Mouse (Mus musculus): Measurements from ENCODE around the gene Il13ra1. TPM values are rescaled to one million over a fixed set of nuclear protein-coding genes. Genes with fewer than 3 reads are reported as not detected.
A peak's percentile ranks its signal among the peaks of the same experiment; 100 is the strongest.

Gene Il13ra1
- 5.9 and 6.5 TPM in 2 replicates for polyA plus RNA-seq (2015; fragmentation: Nextera tagmentation; extraction: Ambion mirVana)

DNA sequence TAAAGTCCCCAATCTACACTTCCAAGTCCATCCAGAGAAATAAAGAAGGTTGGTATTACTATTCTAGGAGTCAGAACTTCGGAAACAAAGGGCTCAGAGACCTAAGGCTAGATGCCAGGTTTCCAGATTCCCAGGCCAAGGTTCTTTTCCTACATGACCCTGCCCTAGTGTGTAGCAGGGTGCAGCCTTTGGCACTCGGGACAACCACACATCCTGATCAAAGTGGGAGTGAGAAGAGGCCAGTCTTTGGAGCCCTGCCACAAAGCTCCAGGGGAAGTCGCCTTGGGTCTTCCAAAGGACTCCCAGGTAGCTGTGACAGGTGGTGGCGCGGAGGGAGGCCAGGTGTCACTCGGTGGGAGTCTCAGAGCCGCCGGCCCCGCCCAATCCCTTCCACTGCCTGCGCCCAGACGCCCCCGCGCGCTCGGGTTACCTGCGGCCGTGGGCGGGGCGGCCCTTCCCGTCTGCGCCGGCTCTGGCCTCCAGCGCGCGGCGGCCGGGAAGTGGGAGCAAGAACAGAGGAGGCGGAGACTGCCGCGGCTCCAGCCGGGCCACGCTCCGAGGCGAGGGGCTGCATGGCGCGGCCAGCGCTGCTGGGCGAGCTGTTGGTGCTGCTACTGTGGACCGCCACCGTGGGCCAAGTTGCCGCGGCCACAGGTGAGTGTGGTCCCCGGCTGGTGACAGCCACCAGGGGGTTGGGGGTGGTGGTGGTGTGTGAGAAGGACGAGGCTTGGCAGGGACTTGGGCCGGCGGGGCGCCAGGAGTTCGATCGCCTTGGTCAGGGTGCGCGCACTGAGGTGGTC lies at the start of gene Il13ra1:
Il13ra1 (plus strand) TSS at position 489 of the 800 bp plus-strand sequence.
- Histone ChIP-seq H3K4me3 (replicated peaks; ENCODE audit: low read length) (peak within 1 kb of the TSS; percentile 49), H3K9me3 (ENCODE audit: control insufficient read depth, low read length) (no peaks in the 10 kb centered on the region), H3K4me1 (replicated peaks; ENCODE audit: control insufficient read depth, insufficient read depth, low read length) (peaks cover 5% of the 10 kb centered on the region; the same call in 1 of the 2 replicates), H3K9ac (replicated peaks; ENCODE audit: low read depth, low read length) (peak within 1 kb of the TSS; percentile 53), H3K4me2 (ENCODE audit: low read length) (peak within 1 kb of the TSS; percentile 74), H3K27ac (ENCODE audit: low read length) (no peak within 1 kb of the TSS), H3K27me3 (replicated peaks; ENCODE audit: control insufficient read depth, insufficient read depth, low read length) (no peaks in the 10 kb centered on the region; the same call in 1 of the 2 replicates), H3K36me3 (ENCODE audit: control insufficient read depth, insufficient read depth) (no peaks in the 10 kb centered on the region)
- WGBS, result 24% methylated on average over 46 of the region's 51 CpGs
- ATAC-seq, result peak; percentile 59; the same call in 1 of the 2 replicates

DNA sequence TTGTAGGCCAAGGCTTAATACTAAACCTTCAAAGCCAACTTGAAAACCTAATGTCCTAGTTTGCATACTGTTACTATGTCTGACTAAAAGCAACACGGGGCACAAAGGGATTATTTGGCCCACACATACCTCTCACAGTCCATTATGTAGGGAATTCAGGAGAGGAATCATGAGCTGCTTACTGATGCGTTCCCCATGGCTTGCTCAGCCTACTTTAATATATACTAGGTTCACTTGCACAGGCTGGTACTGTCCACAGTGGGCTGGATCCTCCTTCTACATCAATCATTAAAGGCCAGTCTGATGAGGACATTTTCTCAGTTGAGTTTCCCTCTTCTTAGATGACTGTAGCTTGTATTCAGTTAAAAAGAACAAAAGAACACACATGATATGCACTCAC lies 37.9 kb upstream of the Il13ra1 start:
- no peak overlapping the region for H3K9ac ChIP-seq (replicated peaks; ENCODE audit: low read depth, low read length)
- no peak for ATAC-seq
- H3K9me3 ChIP-seq (ENCODE audit: control insufficient read depth, low read length), result no peaks in the 10 kb centered on the region
- no peak overlapping the region for H3K4me3 ChIP-seq (replicated peaks; ENCODE audit: low read length)
- H3K27me3 ChIP-seq (replicated peaks; ENCODE audit: control insufficient read depth, insufficient read depth, low read length), result no peaks in the 10 kb centered on the region
- no peak overlapping the region for H3K4me2 ChIP-seq (ENCODE audit: low read length)
- H3K4me1 ChIP-seq (replicated peaks; ENCODE audit: control insufficient read depth, insufficient read depth, low read length), result no peaks in the 10 kb centered on the region
- WGBS, result 60% methylated on average over 2 of the region's 2 CpGs
- no peak overlapping the region for H3K27ac ChIP-seq (ENCODE audit: low read length)
- no peaks in the 10 kb centered on the region for H3K36me3 ChIP-seq (ENCODE audit: control insufficient read depth, insufficient read depth)

DNA sequence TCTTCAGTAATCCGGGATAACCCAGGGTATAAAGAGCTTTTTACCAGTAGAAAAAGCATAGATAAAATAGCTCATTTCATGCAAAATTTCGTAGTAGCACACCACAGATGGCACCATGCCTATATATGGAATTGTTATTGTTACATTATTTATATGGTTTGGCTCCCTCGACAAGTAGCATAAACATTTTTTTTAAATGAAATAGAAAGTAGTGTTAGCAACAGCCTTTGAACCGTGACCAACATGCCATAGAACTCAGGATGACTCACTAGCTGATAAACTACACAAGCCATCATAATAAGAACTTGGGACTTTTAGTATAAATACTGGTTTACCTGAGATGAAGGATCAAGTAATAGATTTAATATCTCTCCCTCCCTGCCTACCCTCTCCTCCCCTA lies 34.7 kb upstream of the Il13ra1 start:
- Histone ChIP-seq H3K27ac (ENCODE audit: low read length) (no peak overlapping the region), H3K9ac (replicated peaks; ENCODE audit: low read depth, low read length) (no peak overlapping the region), H3K4me1 (replicated peaks; ENCODE audit: control insufficient read depth, insufficient read depth, low read length) (no peaks in the 10 kb centered on the region), H3K4me3 (replicated peaks; ENCODE audit: low read length) (no peak overlapping the region), H3K9me3 (ENCODE audit: control insufficient read depth, low read length) (no peaks in the 10 kb centered on the region), H3K27me3 (replicated peaks; ENCODE audit: control insufficient read depth, insufficient read depth, low read length) (no peaks in the 10 kb centered on the region), H3K4me2 (ENCODE audit: low read length) (no peak overlapping the region), H3K36me3 (ENCODE audit: control insufficient read depth, insufficient read depth) (no peaks in the 10 kb centered on the region)
- ATAC-seq, result no peak
- WGBS, result 80% methylated on average over 4 of the region's 4 CpGs

GRCm38 (mm10) chrX:36082917-36083316 lies 29.0 kb upstream of the Il13ra1 start:
- WGBS, result 78% methylated on average over 1 of the region's 1 CpGs
- Histone ChIP-seq H3K27ac (ENCODE audit: low read length) (no peak overlapping the region), H3K4me1 (replicated peaks; ENCODE audit: control insufficient read depth, insufficient read depth, low read length) (no peaks in the 10 kb centered on the region), H3K36me3 (ENCODE audit: control insufficient read depth, insufficient read depth) (no peaks in the 10 kb centered on the region), H3K4me2 (ENCODE audit: low read length) (no peak overlapping the region), H3K9me3 (ENCODE audit: control insufficient read depth, low read length) (no peaks in the 10 kb centered on the region), H3K27me3 (replicated peaks; ENCODE audit: control insufficient read depth, insufficient read depth, low read length) (no peaks in the 10 kb centered on the region), H3K4me3 (replicated peaks; ENCODE audit: low read length) (no peak overlapping the region), H3K9ac (replicated peaks; ENCODE audit: low read depth, low read length) (no peak overlapping the region)
- ATAC-seq, result no peak

DNA sequence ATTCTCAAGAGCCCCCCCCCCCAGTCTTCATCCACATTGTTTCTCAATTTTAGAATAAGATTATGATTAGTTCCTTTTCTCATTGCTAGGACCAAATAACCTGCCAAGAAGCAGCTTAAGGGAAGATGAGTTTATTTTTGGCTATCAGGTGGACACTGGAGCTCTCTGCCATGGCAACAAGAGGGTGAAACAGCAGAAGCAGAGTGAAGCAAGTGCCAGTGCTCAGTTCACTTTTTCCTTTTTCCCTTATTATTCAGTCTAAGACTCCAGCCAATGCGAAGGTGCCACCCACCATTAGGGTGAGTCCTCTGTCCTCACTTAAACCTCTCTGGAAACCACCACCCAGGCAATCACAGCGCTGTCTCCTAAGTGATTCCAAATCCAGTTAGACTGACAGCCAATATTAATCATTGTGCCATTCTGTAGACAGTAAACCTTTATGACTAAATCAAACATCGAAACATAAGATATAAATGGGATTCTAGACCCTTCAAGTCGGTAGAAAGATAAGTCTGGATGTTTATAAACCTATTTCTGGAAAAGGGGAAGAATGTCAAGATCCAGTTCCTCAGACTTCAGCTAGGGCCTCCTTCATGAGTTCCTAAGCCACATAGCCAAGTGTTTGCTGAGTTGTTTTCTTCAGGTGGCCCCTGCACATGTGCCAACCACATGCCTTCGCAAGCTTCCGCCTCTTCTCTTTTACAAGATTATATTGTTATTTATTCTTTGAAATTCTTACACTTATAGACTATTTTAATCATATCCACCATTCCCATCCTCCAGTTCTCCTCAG lies 23.2 kb upstream of the Il13ra1 start:
- Histone ChIP-seq H3K4me1 (replicated peaks; ENCODE audit: control insufficient read depth, insufficient read depth, low read length) (no peaks in the 10 kb centered on the region), H3K27me3 (replicated peaks; ENCODE audit: control insufficient read depth, insufficient read depth, low read length) (no peaks in the 10 kb centered on the region), H3K9me3 (ENCODE audit: control insufficient read depth, low read length) (no peaks in the 10 kb centered on the region), H3K36me3 (ENCODE audit: control insufficient read depth, insufficient read depth) (no peaks in the 10 kb centered on the region), H3K27ac (ENCODE audit: low read length) (no peak overlapping the region), H3K9ac (replicated peaks; ENCODE audit: low read depth, low read length) (no peak overlapping the region), H3K4me2 (ENCODE audit: low read length) (no peak overlapping the region), H3K4me3 (replicated peaks; ENCODE audit: low read length) (no peak overlapping the region)
- no peak for ATAC-seq
- 95% methylated on average over 6 of the region's 6 CpGs for WGBS

- H3K27ac ChIP-seq (ENCODE audit: low read length), result no peak overlapping the region
- H3K4me1 ChIP-seq (replicated peaks; ENCODE audit: control insufficient read depth, insufficient read depth, low read length), result no peaks in the 10 kb centered on the region
- no peaks in the 10 kb centered on the region for H3K27me3 ChIP-seq (replicated peaks; ENCODE audit: control insufficient read depth, insufficient read depth, low read length)
- no peaks in the 10 kb centered on the region for H3K9me3 ChIP-seq (ENCODE audit: control insufficient read depth, low read length)
- no peak overlapping the region for H3K4me2 ChIP-seq (ENCODE audit: low read length)
- H3K4me3 ChIP-seq (replicated peaks; ENCODE audit: low read length), result no peak overlapping the region
- H3K36me3 ChIP-seq (ENCODE audit: control insufficient read depth, insufficient read depth), result no peaks in the 10 kb centered on the region
- no peak overlapping the region for H3K9ac ChIP-seq (replicated peaks; ENCODE audit: low read depth, low read length)
- WGBS, result 89% methylated on average over 1 of the region's 1 CpGs
- no peak for ATAC-seq
These were observed 11.0 kb upstream of the Il13ra1 start for GRCm38 (mm10) chrX:36100883-36101282.

DNA sequence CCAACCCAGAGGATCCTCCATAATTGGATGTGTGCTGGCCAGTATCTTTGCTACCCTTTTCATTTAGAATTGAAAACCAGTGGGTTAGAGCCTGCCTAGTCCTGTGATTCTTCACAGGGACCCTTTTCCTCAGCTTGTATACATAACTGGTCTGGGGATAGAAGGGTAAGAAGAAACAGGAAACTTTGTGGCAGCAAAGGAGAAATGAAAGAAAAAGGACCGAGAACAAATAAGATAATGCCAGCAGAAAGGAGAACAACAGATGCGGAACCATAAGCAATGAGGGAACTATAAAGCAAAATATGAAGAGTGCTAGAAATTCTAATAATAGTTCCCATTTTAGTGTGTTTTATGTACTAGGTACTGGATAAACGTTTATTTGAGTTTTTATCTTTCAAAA lies 10.6 kb upstream of the Il13ra1 start:
- Histone ChIP-seq H3K36me3 (ENCODE audit: control insufficient read depth, insufficient read depth) (no peaks in the 10 kb centered on the region), H3K9me3 (ENCODE audit: control insufficient read depth, low read length) (no peaks in the 10 kb centered on the region), H3K4me1 (replicated peaks; ENCODE audit: control insufficient read depth, insufficient read depth, low read length) (no peaks in the 10 kb centered on the region), H3K4me3 (replicated peaks; ENCODE audit: low read length) (no peak overlapping the region), H3K27ac (ENCODE audit: low read length) (no peak overlapping the region), H3K9ac (replicated peaks; ENCODE audit: low read depth, low read length) (no peak overlapping the region), H3K4me2 (ENCODE audit: low read length) (no peak overlapping the region), H3K27me3 (replicated peaks; ENCODE audit: control insufficient read depth, insufficient read depth, low read length) (no peaks in the 10 kb centered on the region)
- 76% methylated on average over 3 of the region's 3 CpGs for WGBS
- no peak for ATAC-seq

- H3K27ac ChIP-seq (ENCODE audit: low read length), result no peak overlapping the region
- no peak overlapping the region for H3K9ac ChIP-seq (replicated peaks; ENCODE audit: low read depth, low read length)
- H3K9me3 ChIP-seq (ENCODE audit: control insufficient read depth, low read length), result no peaks in the 10 kb centered on the region
- WGBS, result 30% methylated on average over 3 of the region's 3 CpGs
- H3K4me1 ChIP-seq (replicated peaks; ENCODE audit: control insufficient read depth, insufficient read depth, low read length), result peaks cover 5% of the 10 kb centered on the region; the same call in 1 of the 2 replicates
- H3K27me3 ChIP-seq (replicated peaks; ENCODE audit: control insufficient read depth, insufficient read depth, low read length), result no peaks in the 10 kb centered on the region; the same call in 1 of the 2 replicates
- no peak for ATAC-seq
- no peaks in the 10 kb centered on the region for H3K36me3 ChIP-seq (ENCODE audit: control insufficient read depth, insufficient read depth)
- H3K4me2 ChIP-seq (ENCODE audit: low read length), result no peak overlapping the region
- H3K4me3 ChIP-seq (replicated peaks; ENCODE audit: low read length), result no peak overlapping the region
These were observed 3.3 kb upstream of the Il13ra1 start for GRCm38 (mm10) chrX:36108601-36109000.

DNA sequence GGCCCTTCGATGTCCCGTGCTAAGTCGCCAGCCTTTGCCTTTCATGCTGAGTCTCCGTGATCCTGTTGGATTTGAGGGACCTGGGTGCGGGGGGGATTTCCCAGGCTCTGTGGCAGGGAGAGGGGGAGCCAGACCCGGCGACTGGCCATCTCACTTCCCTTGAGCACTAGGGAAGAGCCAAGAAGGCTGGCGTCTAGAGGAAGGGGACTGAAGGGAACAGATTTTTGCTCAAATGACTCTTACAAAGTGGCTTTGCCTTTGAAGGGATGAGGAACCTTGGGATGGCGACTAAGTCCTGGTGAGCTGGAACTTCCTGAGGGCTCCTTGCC lies 476 bp downstream of the Il13ra1 start:
- H3K9ac ChIP-seq (replicated peaks; ENCODE audit: low read depth, low read length), result peak overlapping the region; percentile 53; the same call in 1 of the 2 replicates
- H3K27me3 ChIP-seq (replicated peaks; ENCODE audit: control insufficient read depth, insufficient read depth, low read length), result no peaks in the 10 kb centered on the region; the same call in 1 of the 2 replicates
- WGBS, result 21% methylated on average over 9 of the region's 9 CpGs
- peak overlapping the region; percentile 49 for H3K4me3 ChIP-seq (replicated peaks; ENCODE audit: low read length)
- peak; percentile 36; the same call in 1 of the 2 replicates for ATAC-seq
- peak overlapping the region; percentile 74 for H3K4me2 ChIP-seq (ENCODE audit: low read length)
- H3K36me3 ChIP-seq (ENCODE audit: control insufficient read depth, insufficient read depth), result no peaks in the 10 kb centered on the region
- H3K9me3 ChIP-seq (ENCODE audit: control insufficient read depth, low read length), result no peaks in the 10 kb centered on the region
- H3K27ac ChIP-seq (ENCODE audit: low read length), result no peak overlapping the region
- H3K4me1 ChIP-seq (replicated peaks; ENCODE audit: control insufficient read depth, insufficient read depth, low read length), result peaks cover 5% of the 10 kb centered on the region; the same call in 1 of the 2 replicates

All from forebrain, embryonic 16.5 days (tissue).